In the genomic region with DNA sequence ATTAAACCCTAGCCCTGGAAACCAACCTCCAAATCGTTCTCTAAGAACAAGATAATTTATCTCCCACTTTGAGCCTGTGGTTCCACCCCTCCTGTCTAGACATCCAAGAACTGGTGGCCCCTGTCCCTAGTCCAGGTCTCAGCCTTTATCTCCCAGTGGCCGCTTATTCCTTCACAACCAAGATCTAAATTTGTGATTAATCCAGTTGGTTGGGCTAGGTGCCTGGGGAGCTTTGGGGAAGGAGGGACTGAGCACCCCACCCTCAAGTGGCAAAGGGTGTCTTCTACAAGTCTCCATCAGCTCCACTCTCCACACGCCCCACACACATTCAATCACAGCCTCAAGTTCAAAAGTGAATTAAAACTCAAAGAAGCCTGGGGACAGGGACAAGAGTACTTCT, we compare ENCODE assay signal across 19 mouse cellular contexts. TPM values are rescaled to one million over a fixed set of nuclear protein-coding genes. Genes with fewer than 3 reads are reported as not detected.
DNase-seq lines count a peak whose midpoint lies in the region; ATAC-seq and TF ChIP-seq lines count a peak whose summit lies in the region.
"Had no signal": no experiment of that assay in that cellular context is flagged by ENCODE, and none has a peak within 500 bp of the region (broad histone marks: within the 10 kb centered on the region; RNA-seq: fewer than 3 reads in every experiment).

No protein-coding gene starts in this region.

- ATAC-seq in forebrain, embryonic 14.5 days: peak; percentile 1; the same call in 1 of the 2 replicates
- ATAC-seq in neural tube, embryonic 14.5 days (ENCODE audit: low read depth): peak; percentile 36
- no peak for ATAC-seq in liver, embryonic 12.5 days

- peaks cover 19% of the 10 kb centered on the region; the same call in 1 of the 2 replicates for H3K36me3 ChIP-seq in forebrain, embryonic 14.5 days (ENCODE audit: control insufficient read depth, insufficient read depth, low read length)
- no peaks in the 10 kb centered on the region for H3K36me3 ChIP-seq in midbrain, embryonic 10.5 days
- H3K36me3 ChIP-seq in neural tube, embryonic 14.5 days (ENCODE audit: control insufficient read depth, insufficient read depth, low read length): no peaks in the 10 kb centered on the region
- no peaks in the 10 kb centered on the region for H3K36me3 ChIP-seq in liver, embryonic 12.5 days
- H3K36me3 ChIP-seq: limb, embryonic 12.5 days had no signal

- 1% methylated on average over 3 of the region's 3 CpGs for WGBS in forebrain, embryonic 14.5 days
- 3% methylated on average over 3 of the region's 3 CpGs for WGBS in midbrain, embryonic 10.5 days
- WGBS in neural tube, embryonic 14.5 days: 2% methylated on average over 3 of the region's 3 CpGs
- 9% methylated on average over 3 of the region's 3 CpGs for WGBS in liver, embryonic 12.5 days (ENCODE audit: insufficient replicate concordance)

- H3K27me3 ChIP-seq in forebrain, embryonic 14.5 days (replicated peaks; ENCODE audit: control insufficient read depth, insufficient read depth, low read length): no peaks in the 10 kb centered on the region
- peaks cover 100% of the 10 kb centered on the region for H3K27me3 ChIP-seq in midbrain, embryonic 10.5 days (ENCODE audit: low read depth, poor library complexity, severe bottlenecking)
- no peaks in the 10 kb centered on the region for H3K27me3 ChIP-seq in neural tube, embryonic 14.5 days (ENCODE audit: control insufficient read depth, insufficient read depth, low read length)
- peaks cover 100% of the 10 kb centered on the region for H3K27me3 ChIP-seq in liver, embryonic 12.5 days (replicated peaks)

- H3K9ac ChIP-seq in forebrain, embryonic 14.5 days (ENCODE audit: low read length): peak overlapping the region; percentile 100
- peak overlapping the region; percentile 95 for H3K9ac ChIP-seq in neural tube, embryonic 14.5 days (replicated peaks; ENCODE audit: low read depth, low read length)
- no peak overlapping the region for H3K9ac ChIP-seq in liver, embryonic 12.5 days
- H3K9ac ChIP-seq: limb, embryonic 12.5 days had no signal

- peak overlapping the region; percentile 98 for H3K4me2 ChIP-seq in forebrain, embryonic 14.5 days (ENCODE audit: low read length)
- H3K4me2 ChIP-seq in neural tube, embryonic 14.5 days (ENCODE audit: low read depth, low read length): peak overlapping the region; percentile 93
- no peak overlapping the region for H3K4me2 ChIP-seq in liver, embryonic 12.5 days
- H3K4me2 ChIP-seq: limb, embryonic 12.5 days had no signal

- H3K27ac ChIP-seq in layer of hippocampus, adult 2 months: peak overlapping the region; percentile 99
- peak overlapping the region; percentile 100 for H3K27ac ChIP-seq in forebrain, embryonic 14.5 days (ENCODE audit: low read depth, low read length)
- H3K27ac ChIP-seq in midbrain, embryonic 10.5 days (replicated peaks): no peak overlapping the region; the same call in 1 of the 2 replicates
- H3K27ac ChIP-seq in neural tube, embryonic 14.5 days (ENCODE audit: low read depth, low read length): peak overlapping the region; percentile 99
- H3K27ac ChIP-seq in liver, embryonic 12.5 days: no peak overlapping the region
- H3K27ac ChIP-seq: limb, embryonic 12.5 days had no signal

- peaks cover 42% of the 10 kb centered on the region for H3K4me1 ChIP-seq in forebrain, embryonic 14.5 days (ENCODE audit: control insufficient read depth, insufficient read depth, low read length)
- H3K4me1 ChIP-seq in midbrain, embryonic 10.5 days: peaks cover 62% of the 10 kb centered on the region
- peaks cover 58% of the 10 kb centered on the region for H3K4me1 ChIP-seq in neural tube, embryonic 14.5 days (ENCODE audit: control insufficient read depth, insufficient read depth, low read length)
- H3K4me1 ChIP-seq in liver, embryonic 12.5 days: no peaks in the 10 kb centered on the region

- DNase-seq in layer of hippocampus, adult 2 months (ENCODE audit: low spot score in 2 of 2): peak in 1 of 2 experiments; percentile 13
- DNase-seq in layer of hippocampus, adult 18-20 months (ENCODE audit: low spot score in 2 of 2): no peak
- no peak for DNase-seq in forebrain, embryonic 14.5 days (ENCODE audit: low spot score)
- no peak for DNase-seq in midbrain, embryonic 10.5 days (ENCODE audit: low spot score)
- DNase-seq in kidney, postnatal 25 days: no peak
- no peak for DNase-seq in left cerebral cortex, adult 18-20 months (ENCODE audit: low spot score in 2 of 2)
- DNase-seq: gastrocnemius, postnatal 10 days; kidney, adult 18-20 months; lung, adult 18-20 months; thymus, adult 18-20 months had no signal

- no peaks in the 10 kb centered on the region for H3K9me3 ChIP-seq in forebrain, embryonic 14.5 days (replicated peaks; ENCODE audit: control insufficient read depth, low read length)
- no peaks in the 10 kb centered on the region for H3K9me3 ChIP-seq in midbrain, embryonic 10.5 days (replicated peaks)
- no peaks in the 10 kb centered on the region for H3K9me3 ChIP-seq in neural tube, embryonic 14.5 days (ENCODE audit: control insufficient read depth, low read length)
- H3K9me3 ChIP-seq in liver, embryonic 12.5 days (replicated peaks): no peaks in the 10 kb centered on the region
- H3K9me3 ChIP-seq: limb, embryonic 12.5 days; megakaryocyte, embryonic 14.5 days had no signal

- no peak for TF ChIP-seq CTCF in layer of hippocampus, adult 2 months (conservative IDR thresholded peaks at IDR 0.05)

- H3K4me3 ChIP-seq in layer of hippocampus, adult 2 months: peak overlapping the region; percentile 81
- H3K4me3 ChIP-seq in forebrain, embryonic 14.5 days (ENCODE audit: low read depth, low read length): peak overlapping the region; percentile 86
- peak overlapping the region; percentile 47; the same call in 1 of the 2 replicates for H3K4me3 ChIP-seq in midbrain, embryonic 10.5 days
- H3K4me3 ChIP-seq in neural tube, embryonic 14.5 days (ENCODE audit: low read depth, low read length): peak overlapping the region; percentile 63
- H3K4me3 ChIP-seq in liver, embryonic 12.5 days: no peak overlapping the region
- H3K4me3 ChIP-seq: erythroblast, embryonic 14.5 days; limb, embryonic 12.5 days; megakaryocyte, embryonic 14.5 days had no signal

RNA-seq across cellular contexts. Expression of gene Rhbg, which starts 48.0 kb away (rescaled TPM):
- not detected for total RNA-seq in layer of hippocampus, adult 2 months (2021)
- total RNA-seq in layer of hippocampus, adult 18-20 months (2021): not detected
- 0.25 TPM in 1 of 2 replicates, not detected in the other for polyA plus RNA-seq in forebrain, embryonic 14.5 days (2014; fragmentation: Nextera tagmentation; extraction: Ambion mirVana)
- not detected in 2 replicates for polyA plus RNA-seq in midbrain, embryonic 10.5 days (2016; fragmentation: Nextera tagmentation; extraction: Ambion mirVana)
- polyA plus RNA-seq in neural tube, embryonic 14.5 days (2014; fragmentation: Nextera tagmentation; extraction: Ambion mirVana): 0.51 and 0.85 TPM in 2 replicates
- 14.5 and 16.0 TPM in 2 replicates for polyA plus RNA-seq in liver, embryonic 12.5 days (2016; fragmentation: Nextera tagmentation; extraction: Ambion mirVana)
- total RNA-seq in left cerebral cortex, adult 18-20 months (2021): not detected
- total RNA-seq: common myeloid progenitor, adult 5-6 weeks; gastrocnemius, postnatal 10 days; layer of hippocampus, postnatal 14 days; MEL had no signal
- polyA plus RNA-seq: C2C12; erythroblast, embryonic 14.5 days had no signal

Comparison
In these comparisons a context has a peak if more than half of its experiments do, and no peak if none do; other contexts are left out.
1. H3K27ac ChIP-seq: peak in layer of hippocampus, adult 2 months (single experiment), forebrain, embryonic 14.5 days (single experiment) and neural tube, embryonic 14.5 days (single experiment); none in midbrain, embryonic 10.5 days (single experiment) and liver, embryonic 12.5 days (single experiment).